Mouse (Mus musculus) lung, embryonic 14.5 days (tissue): ENCODE results near the gene Zfp72. TPM values are rescaled to one million over a fixed set of nuclear protein-coding genes. Genes with fewer than 3 reads are reported as not detected.
A peak's percentile ranks its signal among the peaks of the same experiment; 100 is the strongest.

Source experiments
- ATAC-seq: fragments of 200-750 bp; cut with Nextera tagmentation; 2 replicates; pipeline ENCODE4 v1.8.0; 2017; ENCODE audit warnings: mild to moderate bottlenecking, moderate TSS enrichment, moderate library complexity; ENCODE audit not compliant: insufficient read depth
- DNase-seq: peaks from one replicate; pipeline ENCODE4 v3.0.0-alpha.2; 2015
- H3K27ac ChIP-seq: fragments of 300-500 bp; sonication (generic); 2 replicates; pipeline ENCODE4 v1.5.1; 2014; ENCODE audit warnings: low read depth, mild to moderate bottlenecking, moderate library complexity
- H3K27me3 ChIP-seq: fragments of 300-500 bp; sonication (generic); 2 replicates; pipeline ENCODE4 v1.6.1; 2014; ENCODE audit warnings: low read length, control low read depth; ENCODE audit not compliant: insufficient read depth
- H3K36me3 ChIP-seq: fragments of 300-500 bp; sonication (generic); 2 replicates; pipeline ENCODE4 v1.6.1; 2014; ENCODE audit warnings: control low read depth; ENCODE audit not compliant: insufficient read depth
- H3K4me1 ChIP-seq: fragments of 300-500 bp; sonication (generic); 2 replicates; pipeline ENCODE4 v1.6.1; 2014; ENCODE audit warnings: antibody characterized with exemption, control low read depth; ENCODE audit not compliant: insufficient read depth
- H3K4me2 ChIP-seq: fragments of 300-500 bp; sonication (generic); 2 replicates; pipeline ENCODE4 v1.6.1; 2014; ENCODE audit warnings: mild to moderate bottlenecking
- H3K4me3 ChIP-seq: fragments of 300-500 bp; sonication (generic); 2 replicates; pipeline ENCODE4 v1.5.1; 2014; ENCODE audit warnings: low read depth, low read length
- H3K9ac ChIP-seq: fragments of 300-500 bp; sonication (generic); 2 replicates; pipeline ENCODE4 v1.6.1; 2014
- H3K9me3 ChIP-seq: fragments of 300-500 bp; sonication (generic); 2 replicates; pipeline ENCODE4 v1.6.1; 2016; ENCODE audit warnings: low read depth, low read length, control low read depth
- CTCF ChIP-seq: IDR thresholded peaks from 2 replicates; pipeline ENCODE4 v1.5.1; 2016; ENCODE audit warnings: antibody characterized with exemption, low read depth
- WGBS: fragments of 180-500 bp; shearing (Covaris S2); extraction: QIAGEN DNeasy Blood & Tissue Kit; methylation state at CpG from one replicate; pipeline ENCODE4 v1.1.7; 2014; 5-methylcytosine and 5-hydroxymethylcytosine counted together
- polyA plus RNA-seq: library from polyadenylated mRNA; unstranded; fragments of >200 nt; fragmentation: Nextera tagmentation; extraction: Ambion mirVana; gene quantifications from 2 replicates; pipeline ENCODE4 v1.2.1, GENCODE M21; 2014

Zfp72 gene
- polyA plus RNA-seq = 7.3 and 7.6 TPM in 2 replicates

GRCm38 (mm10) chr13:74390371-74390990 lies at the start of gene Zfp72:
Gene Zfp72, minus strand, starts transcription at chr13:74390836.
- Histone ChIP-seq H3K9me3 (no peaks in the 10 kb centered on the region), H3K4me1 (no peaks in the 10 kb centered on the region), H3K4me3 (peak within 1 kb of the TSS; percentile 68), H3K9ac (peak within 1 kb of the TSS; percentile 68), H3K36me3 (no peaks in the 10 kb centered on the region), H3K27me3 (no peaks in the 10 kb centered on the region), H3K4me2 (peak within 1 kb of the TSS; percentile 69), H3K27ac (no peak within 1 kb of the TSS)
- DNase-seq = peak; percentile 92
- ATAC-seq = peak; percentile 95
- 2% methylated on average over 14 of the region's 14 CpGs for WGBS
- TF ChIP-seq CTCF = no peak

GRCm38 (mm10) chr13:74439895-74440294 lies 49.3 kb upstream of the Zfp72 start:
- Histone ChIP-seq H3K4me3 (no peak overlapping the region), H3K9me3 (peaks cover 23% of the 10 kb centered on the region; the same call in 1 of the 2 replicates)

GRCm38 (mm10) chr13:74399298-74399839 lies 8.7 kb upstream of the Zfp72 start, which contains the start of gene Ftl1-ps1:
Gene Ftl1-ps1, plus strand, starts transcription at chr13:74399694.
- Histone ChIP-seq H3K9me3 (no peaks in the 10 kb centered on the region), H3K27me3 (no peaks in the 10 kb centered on the region), H3K4me2 (peak within 1 kb of the TSS; percentile 35; the same call in 1 of the 2 replicates), H3K27ac (no peak within 1 kb of the TSS), H3K4me1 (no peaks in the 10 kb centered on the region), H3K4me3 (no peak within 1 kb of the TSS), H3K9ac (no peak within 1 kb of the TSS), H3K36me3 (no peaks in the 10 kb centered on the region)
- 15% methylated on average over 11 of the region's 11 CpGs for whole genome bisulfite sequencing
- no peak for TF ChIP-seq CTCF
- ATAC-seq (0 out of 2 replicates have a peak, but pooled peaks have one; percentile 38), DNase-seq (peak; percentile 17)

More at GRCm38 (mm10) chr13:74439895-74440294, 49.3 kb upstream of the Zfp72 start:
- Histone ChIP-seq H3K27ac (no peak overlapping the region), H3K36me3 (no peaks in the 10 kb centered on the region), H3K4me2 (no peak overlapping the region), H3K4me1 (no peaks in the 10 kb centered on the region), H3K9ac (no peak overlapping the region), H3K27me3 (no peaks in the 10 kb centered on the region)
- TF ChIP-seq CTCF = no peak
- ATAC-seq = no peak
- DNase-seq = no peak
- WGBS = 19% methylated on average over 19 of the region's 19 CpGs

- no peak overlapping the region for H3K9ac ChIP-seq
- H3K4me1 ChIP-seq = no peaks in the 10 kb centered on the region
- H3K27ac ChIP-seq = no peak overlapping the region
- 69% methylated on average over 2 of the region's 2 CpGs for WGBS
- 0 out of 2 replicates have a peak, but pooled peaks have one; percentile 10 for ATAC-seq
- DNase-seq = no peak
- no peak overlapping the region for H3K4me2 ChIP-seq
- H3K4me3 ChIP-seq = no peak overlapping the region
- no peaks in the 10 kb centered on the region for H3K36me3 ChIP-seq
- TF ChIP-seq CTCF = no peak
- H3K27me3 ChIP-seq = no peaks in the 10 kb centered on the region
- H3K9me3 ChIP-seq = no peaks in the 10 kb centered on the region
Measured at GRCm38 (mm10) chr13:74391156-74391555, 520 bp upstream of the Zfp72 start.

DNA sequence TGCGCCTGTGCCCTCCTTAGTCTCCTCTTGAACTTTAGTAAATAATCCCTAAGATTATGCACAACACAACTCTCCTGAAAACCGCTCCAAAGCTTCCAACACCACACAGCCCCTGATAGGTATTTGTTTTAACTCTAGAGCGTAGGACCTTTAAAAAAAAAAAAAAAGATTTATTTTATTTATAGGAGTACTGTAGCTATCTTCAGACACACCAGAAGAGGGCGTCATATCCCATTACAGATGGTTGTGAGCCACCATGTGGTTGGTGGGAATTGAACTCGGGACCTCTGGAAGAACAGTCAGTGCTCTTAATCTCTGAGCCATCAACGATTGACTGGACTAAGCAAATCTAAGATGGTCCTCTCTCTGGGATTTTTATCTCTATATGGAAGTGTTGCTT lies 906 bp downstream of the Zfp72 start:
- Histone ChIP-seq H3K4me3 (peak overlapping the region; percentile 68), H3K27me3 (no peaks in the 10 kb centered on the region), H3K9me3 (no peaks in the 10 kb centered on the region), H3K9ac (no peak overlapping the region), H3K27ac (no peak overlapping the region), H3K36me3 (no peaks in the 10 kb centered on the region), H3K4me1 (no peaks in the 10 kb centered on the region), H3K4me2 (peak overlapping the region; percentile 69)
- ATAC-seq (no peak), DNase-seq (no peak)
- TF ChIP-seq CTCF = 0 out of 2 replicates have a peak, but pooled peaks have one; percentile 23
- 50% methylated on average over 6 of the region's 6 CpGs for WGBS

GRCm38 (mm10) chr13:74382289-74382688 lies 8.3 kb downstream of the Zfp72 start:
- no peaks in the 10 kb centered on the region for H3K27me3 ChIP-seq
- H3K9ac ChIP-seq = no peak overlapping the region
- TF ChIP-seq CTCF = no peak
- WGBS = 60% methylated on average over 3 of the region's 3 CpGs
- no peaks in the 10 kb centered on the region for H3K36me3 ChIP-seq
- no peak overlapping the region for H3K4me3 ChIP-seq
- no peaks in the 10 kb centered on the region for H3K4me1 ChIP-seq
- ATAC-seq (no peak), DNase-seq (no peak)
- H3K9me3 ChIP-seq = no peaks in the 10 kb centered on the region
- no peak overlapping the region for H3K27ac ChIP-seq
- H3K4me2 ChIP-seq = no peak overlapping the region

GRCm38 (mm10) chr13:74381533-74382276 lies 8.9 kb downstream of the Zfp72 start:
- Histone ChIP-seq H3K4me2 (no peak overlapping the region), H3K9me3 (no peaks in the 10 kb centered on the region), H3K27ac (no peak overlapping the region), H3K4me1 (no peaks in the 10 kb centered on the region), H3K27me3 (no peaks in the 10 kb centered on the region), H3K9ac (no peak overlapping the region), H3K36me3 (no peaks in the 10 kb centered on the region), H3K4me3 (no peak overlapping the region)
- TF ChIP-seq CTCF = no peak
- ATAC-seq = no peak
- DNase-seq = no peak
- WGBS = 70% methylated on average over 10 of the region's 10 CpGs
